Mouse (Mus musculus) hindbrain, embryonic 12.5 days (tissue): Measurements from ENCODE around the gene Supt3. TPM values are rescaled to one million over a fixed set of nuclear protein-coding genes. Genes with fewer than 3 reads are reported as not detected.

ENCODE experiments used
- ATAC-seq: fragments of 200-750 bp; cut with Nextera tagmentation; 2 replicates; pipeline ENCODE4 v1.8.0; 2017; ENCODE audit warnings: moderate TSS enrichment; ENCODE audit not compliant: low FRiP score
- H3K27ac ChIP-seq: fragments of 300-500 bp; sonication (generic); 2 replicates; pipeline ENCODE4 v1.5.1; 2016; ENCODE audit warnings: mild to moderate bottlenecking
- H3K27me3 ChIP-seq: fragments of 300-500 bp; sonication (generic); 2 replicates; pipeline ENCODE4 v1.6.1; 2016; ENCODE audit warnings: mild to moderate bottlenecking
- H3K36me3 ChIP-seq: fragments of 300-500 bp; sonication (generic); 2 replicates; pipeline ENCODE4 v1.6.1; 2016; ENCODE audit warnings: mild to moderate bottlenecking
- H3K4me1 ChIP-seq: fragments of 300-500 bp; sonication (generic); 2 replicates; pipeline ENCODE4 v1.6.1; 2016
- H3K4me2 ChIP-seq: fragments of 300-500 bp; sonication (generic); replicated peaks from 2 replicates; pipeline ENCODE4 v1.6.1; 2016; ENCODE audit warnings: mild to moderate bottlenecking
- H3K4me3 ChIP-seq: fragments of 300-500 bp; sonication (generic); 2 replicates; pipeline ENCODE4 v1.5.1; 2016; ENCODE audit warnings: mild to moderate bottlenecking
- H3K9ac ChIP-seq: fragments of 300-500 bp; sonication (generic); 2 replicates; pipeline ENCODE4 v1.6.1; 2016; ENCODE audit warnings: mild to moderate bottlenecking, moderate library complexity
- H3K9me3 ChIP-seq: fragments of 300-500 bp; sonication (generic); replicated peaks from 2 replicates; pipeline ENCODE4 v1.6.1; 2016; ENCODE audit warnings: mild to moderate bottlenecking
- WGBS: fragments of 180-500 bp; shearing (Covaris S2); methylation state at CpG from one replicate; pipeline ENCODE4 v1.1.7; 2016; 5-methylcytosine and 5-hydroxymethylcytosine counted together
- polyA plus RNA-seq: library from polyadenylated mRNA; unstranded; fragments of >200 nt; fragmentation: Nextera tagmentation; extraction: Ambion mirVana; gene quantifications from 2 replicates; pipeline ENCODE4 v1.2.1, GENCODE M21; 2016

The Supt3 gene
- polyA plus RNA-seq, 1 experiment from 2014 or later = 26.2 TPM

GRCm38 (mm10) chr17:45128611-45129010 is 351.7 kb downstream of the Supt3 start:
- no peak for ATAC-seq

GRCm38 (mm10) chr17:45133501-45134400 is 356.8 kb downstream of the Supt3 start:
- no peak overlapping the region for H3K4me2 ChIP-seq
- no peak overlapping the region for H3K9ac ChIP-seq
- 93% methylated on average over 10 of the region's 10 CpGs for WGBS
- no peaks in the 10 kb centered on the region for H3K9me3 ChIP-seq
- H3K4me1 ChIP-seq = no peaks in the 10 kb centered on the region
- H3K27ac ChIP-seq = no peak overlapping the region
- H3K27me3 ChIP-seq = no peaks in the 10 kb centered on the region
- H3K36me3 ChIP-seq = no peaks in the 10 kb centered on the region
- no peak for ATAC-seq
- no peak overlapping the region for H3K4me3 ChIP-seq

More at GRCm38 (mm10) chr17:45128611-45129010, 351.7 kb downstream of the Supt3 start:
- Histone ChIP-seq H3K4me2 (no peak overlapping the region), H3K4me3 (no peak overlapping the region), H3K27me3 (no peaks in the 10 kb centered on the region), H3K27ac (no peak overlapping the region), H3K9ac (no peak overlapping the region), H3K36me3 (no peaks in the 10 kb centered on the region), H3K9me3 (no peaks in the 10 kb centered on the region), H3K4me1 (no peaks in the 10 kb centered on the region)
- 92% methylated on average over 4 of the region's 4 CpGs for WGBS

DNA sequence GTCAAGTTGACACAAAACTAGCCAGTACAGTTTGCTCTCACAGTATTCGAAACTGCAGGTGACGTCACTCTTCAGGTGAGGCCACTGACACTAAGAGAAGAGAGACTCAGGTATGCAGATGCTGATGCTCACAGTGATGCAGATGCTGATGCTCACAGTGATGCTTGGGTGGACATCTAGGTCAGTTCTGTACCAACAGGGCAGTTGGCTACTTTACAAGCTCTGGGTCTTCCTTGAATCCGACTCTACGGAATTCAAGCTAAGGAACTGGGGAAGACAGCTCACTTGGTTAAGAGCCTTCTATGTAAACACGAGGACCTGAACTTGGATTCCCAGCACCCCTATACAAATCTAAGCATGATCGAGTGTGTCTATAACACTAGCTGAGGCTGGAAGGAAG is 359.5 kb downstream of the Supt3 start:
- Histone ChIP-seq H3K4me3 (no peak overlapping the region), H3K9ac (no peak overlapping the region), H3K4me2 (no peak overlapping the region), H3K36me3 (no peaks in the 10 kb centered on the region), H3K9me3 (no peaks in the 10 kb centered on the region), H3K4me1 (no peaks in the 10 kb centered on the region), H3K27me3 (no peaks in the 10 kb centered on the region), H3K27ac (no peak overlapping the region)
- 92% methylated on average over 6 of the region's 6 CpGs for WGBS
- ATAC-seq = no peak

GRCm38 (mm10) chr17:45143043-45143442 is 366.1 kb downstream of the Supt3 start:
- no peak overlapping the region for H3K4me3 ChIP-seq
- H3K27me3 ChIP-seq = no peaks in the 10 kb centered on the region
- no peak overlapping the region for H3K9ac ChIP-seq
- H3K9me3 ChIP-seq = no peaks in the 10 kb centered on the region
- no peak for ATAC-seq
- H3K27ac ChIP-seq = no peak overlapping the region
- no peak overlapping the region for H3K4me2 ChIP-seq
- H3K4me1 ChIP-seq = no peaks in the 10 kb centered on the region
- no peaks in the 10 kb centered on the region for H3K36me3 ChIP-seq
- WGBS = 80% methylated on average over 6 of the region's 6 CpGs

DNA sequence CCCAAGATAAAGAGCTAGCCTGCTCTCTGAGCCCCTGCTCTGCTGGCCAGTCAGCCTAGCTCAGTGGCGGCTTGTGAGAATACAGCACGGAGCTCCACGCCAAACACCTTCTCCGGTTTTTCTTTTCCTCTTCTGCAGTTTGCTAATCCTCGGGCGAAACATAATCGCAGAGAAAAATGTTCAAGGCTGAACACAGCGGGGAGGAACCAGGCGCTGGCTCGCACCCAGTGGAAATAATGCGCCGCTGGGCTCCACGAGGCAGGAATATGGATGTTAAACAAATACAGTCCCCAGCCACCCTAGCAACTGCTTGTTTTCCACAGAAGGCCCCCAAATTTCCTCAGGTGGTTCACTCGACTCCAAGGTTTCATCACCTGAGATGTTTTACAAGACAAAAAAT is 367.7 kb downstream of the Supt3 start:
- no peaks in the 10 kb centered on the region for H3K9me3 ChIP-seq
- H3K4me3 ChIP-seq = no peak overlapping the region
- H3K36me3 ChIP-seq = no peaks in the 10 kb centered on the region
- no peak overlapping the region for H3K9ac ChIP-seq
- H3K4me1 ChIP-seq = no peaks in the 10 kb centered on the region
- 83% methylated on average over 14 of the region's 14 CpGs for WGBS
- no peaks in the 10 kb centered on the region for H3K27me3 ChIP-seq
- no peak for ATAC-seq
- no peak overlapping the region for H3K4me2 ChIP-seq
- no peak overlapping the region for H3K27ac ChIP-seq

- 80% methylated on average over 17 of the region's 17 CpGs for WGBS
- H3K4me2 ChIP-seq = no peak overlapping the region
- 0 out of 2 replicates have a peak, but pooled peaks cover 2% of the 10 kb centered on the region for H3K4me1 ChIP-seq
- H3K9ac ChIP-seq = no peak overlapping the region
- H3K27ac ChIP-seq = no peak overlapping the region
- no peaks in the 10 kb centered on the region for H3K9me3 ChIP-seq
- H3K4me3 ChIP-seq = no peak overlapping the region
- H3K36me3 ChIP-seq = no peaks in the 10 kb centered on the region
- no peak for ATAC-seq
- peaks cover 11% of the 10 kb centered on the region; the same call in 1 of the 2 replicates for H3K27me3 ChIP-seq
These were observed 374.5 kb downstream of the Supt3 start for GRCm38 (mm10) chr17:45151312-45151929.

- no peak overlapping the region for H3K4me2 ChIP-seq
- ATAC-seq = no peak
- H3K27me3 ChIP-seq = peaks cover 11% of the 10 kb centered on the region; the same call in 1 of the 2 replicates
- 13% methylated on average over 6 of the region's 6 CpGs for WGBS
- H3K9ac ChIP-seq = no peak overlapping the region
- H3K9me3 ChIP-seq = no peaks in the 10 kb centered on the region
- H3K4me1 ChIP-seq = peaks cover 5% of the 10 kb centered on the region; the same call in 1 of the 2 replicates
- H3K4me3 ChIP-seq = no peak overlapping the region
- H3K27ac ChIP-seq = no peak overlapping the region
- no peaks in the 10 kb centered on the region for H3K36me3 ChIP-seq
These were observed 376.8 kb downstream of the Supt3 start for GRCm38 (mm10) chr17:45153721-45154120.

- H3K36me3 ChIP-seq = no peaks in the 10 kb centered on the region
- H3K9me3 ChIP-seq = no peaks in the 10 kb centered on the region
- H3K4me2 ChIP-seq = no peak overlapping the region
- ATAC-seq = no peak
- H3K27ac ChIP-seq = no peak overlapping the region
- H3K4me3 ChIP-seq = no peak overlapping the region
- 58% methylated on average over 16 of the region's 16 CpGs for WGBS
- H3K9ac ChIP-seq = no peak overlapping the region
- H3K27me3 ChIP-seq = peaks cover 2% of the 10 kb centered on the region; the same call in 1 of the 2 replicates
- H3K4me1 ChIP-seq = peaks cover 5% of the 10 kb centered on the region; the same call in 1 of the 2 replicates
These were observed 381.3 kb downstream of the Supt3 start for GRCm38 (mm10) chr17:45158171-45158691.

GRCm38 (mm10) chr17:45160651-45161050 is 383.7 kb downstream of the Supt3 start:
- 91% methylated on average over 6 of the region's 6 CpGs for whole genome bisulfite sequencing
- H3K4me3 ChIP-seq = no peak overlapping the region
- no peak for ATAC-seq
- H3K27me3 ChIP-seq = no peaks in the 10 kb centered on the region
- H3K9ac ChIP-seq = no peak overlapping the region
- H3K4me1 ChIP-seq = peaks cover 4% of the 10 kb centered on the region
- H3K36me3 ChIP-seq = no peaks in the 10 kb centered on the region
- H3K4me2 ChIP-seq = no peak overlapping the region
- no peaks in the 10 kb centered on the region for H3K9me3 ChIP-seq
- H3K27ac ChIP-seq = no peak overlapping the region

GRCm38 (mm10) chr17:45165741-45166140 is 388.8 kb downstream of the Supt3 start:
- no peak overlapping the region for H3K4me3 ChIP-seq
- no peaks in the 10 kb centered on the region for H3K9me3 ChIP-seq
- no peak overlapping the region for H3K4me2 ChIP-seq
- ATAC-seq = no peak
- no peak overlapping the region for H3K27ac ChIP-seq
- peaks cover 12% of the 10 kb centered on the region for H3K4me1 ChIP-seq
- no peaks in the 10 kb centered on the region for H3K27me3 ChIP-seq
- no peak overlapping the region for H3K9ac ChIP-seq
- no peaks in the 10 kb centered on the region for H3K36me3 ChIP-seq
- WGBS = 34% methylated on average over 4 of the region's 4 CpGs
